Mouse (Mus musculus) embryonic facial prominence, embryonic 11.5 days (tissue): Measurements from ENCODE around the gene Eps8l3. TPM values are rescaled to one million over a fixed set of nuclear protein-coding genes. Genes with fewer than 3 reads are reported as not detected.

Source experiments
- ATAC-seq: fragments of 200-750 bp; cut with Nextera tagmentation; replicated peaks from 2 replicates; pipeline ENCODE4 v1.8.0; 2017; ENCODE audit warnings: low read depth; ENCODE audit not compliant: insufficient number of reproducible peaks, low FRiP score, low TSS enrichment
- DNase-seq: peaks from one replicate; pipeline ENCODE4 v3.0.0-alpha.2; 2015; ENCODE audit warnings: low spot score
- H3K27ac ChIP-seq: fragments of 300-500 bp; sonication (generic); replicated peaks from 2 replicates; pipeline ENCODE4 v1.5.1; 2014; ENCODE audit warnings: mild to moderate bottlenecking, low read depth, low read length, control low read depth
- H3K27me3 ChIP-seq: fragments of 300-500 bp; sonication (generic); 2 replicates; pipeline ENCODE4 v1.6.1; 2014; ENCODE audit warnings: mild to moderate bottlenecking, low read length, moderate library complexity, mixed read lengths; ENCODE audit not compliant: control insufficient read depth, insufficient read depth
- H3K36me3 ChIP-seq: fragments of 300-500 bp; sonication (generic); replicated peaks from 2 replicates; pipeline ENCODE4 v1.6.1; 2014; ENCODE audit warnings: low read depth, mild to moderate bottlenecking, low read length, moderate library complexity, mixed read lengths; ENCODE audit not compliant: control insufficient read depth, insufficient read depth
- H3K4me1 ChIP-seq: fragments of 300-500 bp; sonication (generic); 2 replicates; pipeline ENCODE4 v1.6.1; 2014; ENCODE audit warnings: low read length, mixed read lengths; ENCODE audit not compliant: control insufficient read depth, insufficient read depth
- H3K4me2 ChIP-seq: fragments of 300-500 bp; sonication (generic); 2 replicates; pipeline ENCODE4 v1.6.1; 2014; ENCODE audit warnings: low read depth, mild to moderate bottlenecking, control low read depth, low read length, moderate library complexity
- H3K4me3 ChIP-seq: fragments of 300-500 bp; sonication (generic); 2 replicates; pipeline ENCODE4 v1.5.1; 2014; ENCODE audit warnings: low read depth, low read length, control low read depth
- H3K9ac ChIP-seq: fragments of 300-500 bp; sonication (generic); replicated peaks from 2 replicates; pipeline ENCODE4 v1.6.1; 2014; ENCODE audit warnings: mild to moderate bottlenecking, control low read depth, low read length
- H3K9me3 ChIP-seq: fragments of 300-500 bp; sonication (generic); replicated peaks from 2 replicates; pipeline ENCODE4 v1.6.1; 2016; ENCODE audit warnings: mild to moderate bottlenecking, low read length, inconsistent platforms, mixed read lengths; ENCODE audit not compliant: control insufficient read depth
- WGBS: fragments of 180-500 bp; shearing (Covaris S2); extraction: QIAGEN DNeasy Blood & Tissue Kit; methylation state at CpG from one replicate; pipeline ENCODE4 v1.1.7; 2014; 5-methylcytosine and 5-hydroxymethylcytosine counted together
- polyA plus RNA-seq: library from polyadenylated mRNA; unstranded; fragments of >200 nt; fragmentation: Nextera tagmentation; extraction: Ambion mirVana; gene quantifications from 2 replicates; pipeline ENCODE4 v1.2.1, GENCODE M21; 2014

Eps8l3 gene
- not detected in 2 replicates for polyA plus RNA-seq

DNA sequence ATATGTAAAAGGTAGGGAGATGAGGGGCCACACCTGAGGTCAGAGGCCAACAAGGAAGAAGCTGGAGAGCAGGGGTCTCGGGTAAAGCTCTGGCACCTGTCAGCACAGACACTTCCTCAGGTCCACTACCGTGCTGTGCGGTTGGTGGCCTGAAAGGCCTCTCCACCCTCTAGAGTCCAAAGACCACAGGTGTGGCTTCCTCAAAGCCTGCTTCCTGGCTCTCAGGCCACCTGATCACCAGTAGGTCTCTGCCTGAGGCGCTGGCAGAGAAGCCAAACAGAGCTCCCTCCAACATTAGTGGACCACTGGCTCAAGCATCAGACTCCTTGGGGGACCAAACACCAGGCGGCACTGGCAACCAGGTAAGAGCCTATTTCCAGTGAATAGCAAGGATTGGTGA is at the start of gene Eps8l3:
Eps8l3 (plus strand) TSS at position 225 of the 400 bp plus-strand sequence.
- Histone ChIP-seq H3K9me3 (no peaks in the 10 kb centered on the region), H3K36me3 (no peaks in the 10 kb centered on the region), H3K4me3 (no peak within 1 kb of the TSS), H3K4me1 (no peaks in the 10 kb centered on the region; the same call in 1 of the 2 replicates), H3K4me2 (no peak within 1 kb of the TSS), H3K27ac (no peak within 1 kb of the TSS), H3K9ac (no peak within 1 kb of the TSS), H3K27me3 (no peaks in the 10 kb centered on the region)
- WGBS: 84% methylated on average over 5 of the region's 5 CpGs
- no peak for DNase-seq
- ATAC-seq: no peak

DNA sequence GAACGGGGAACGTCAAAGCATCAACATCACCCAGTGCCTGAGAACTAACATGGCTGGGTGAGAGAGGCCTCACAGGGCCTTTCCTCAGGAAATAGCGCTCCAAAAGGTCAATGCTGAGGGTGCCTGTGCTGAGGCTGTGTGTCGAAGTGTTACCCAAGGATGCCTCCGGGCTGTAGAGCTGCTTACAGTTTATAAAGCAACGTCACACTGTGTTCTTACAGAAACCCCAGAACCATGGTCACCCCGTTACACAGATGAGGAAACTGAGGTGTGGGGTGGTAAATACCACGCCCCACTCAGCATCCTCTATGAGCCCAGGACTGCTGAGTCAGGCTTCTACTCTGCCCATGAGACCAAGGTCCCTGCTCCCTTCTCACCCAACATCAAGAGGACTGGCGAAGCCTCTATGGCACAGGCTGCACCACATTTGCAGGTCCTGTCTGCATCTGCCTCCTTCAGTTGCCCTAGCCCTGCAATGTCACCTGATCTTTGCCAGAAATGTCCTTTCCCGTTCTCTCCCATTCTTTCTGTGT is 49.1 kb upstream of the Eps8l3 start:
- no peaks in the 10 kb centered on the region for H3K4me1 ChIP-seq
- H3K4me3 ChIP-seq: no peak overlapping the region
- H3K36me3 ChIP-seq: no peaks in the 10 kb centered on the region
- no peak overlapping the region for H3K9ac ChIP-seq
- no peak for ATAC-seq
- no peak for DNase-seq
- H3K27me3 ChIP-seq: no peaks in the 10 kb centered on the region
- H3K9me3 ChIP-seq: no peaks in the 10 kb centered on the region
- no peak overlapping the region for H3K4me2 ChIP-seq
- no peak overlapping the region for H3K27ac ChIP-seq
- 81% methylated on average over 10 of the region's 10 CpGs for WGBS

DNA sequence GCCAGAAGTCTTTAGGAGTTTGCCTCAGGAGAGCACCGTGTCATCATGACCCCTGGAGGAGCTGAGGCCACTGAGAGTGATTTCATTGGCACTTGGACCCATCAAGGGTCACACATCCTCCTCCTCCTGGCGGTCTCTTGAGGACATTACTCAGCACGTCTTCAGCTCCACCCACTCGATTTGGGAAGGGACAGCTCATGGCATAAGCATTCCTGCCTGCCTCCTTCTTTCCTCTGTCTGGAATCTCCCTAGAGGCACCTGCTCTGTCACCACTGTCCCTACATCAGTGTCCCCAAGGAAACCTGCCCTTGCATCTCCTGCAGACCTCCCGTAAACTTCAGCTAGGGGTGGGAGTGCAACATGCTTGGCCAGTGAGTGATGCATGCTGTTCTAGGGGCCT is 48.5 kb upstream of the Eps8l3 start:
- Histone ChIP-seq H3K4me2 (no peak overlapping the region), H3K27ac (no peak overlapping the region), H3K4me1 (no peaks in the 10 kb centered on the region; the same call in 1 of the 2 replicates), H3K4me3 (no peak overlapping the region), H3K9ac (no peak overlapping the region), H3K27me3 (no peaks in the 10 kb centered on the region), H3K36me3 (no peaks in the 10 kb centered on the region), H3K9me3 (no peaks in the 10 kb centered on the region)
- WGBS: 56% methylated on average over 5 of the region's 5 CpGs
- DNase-seq: no peak
- ATAC-seq: no peak

DNA sequence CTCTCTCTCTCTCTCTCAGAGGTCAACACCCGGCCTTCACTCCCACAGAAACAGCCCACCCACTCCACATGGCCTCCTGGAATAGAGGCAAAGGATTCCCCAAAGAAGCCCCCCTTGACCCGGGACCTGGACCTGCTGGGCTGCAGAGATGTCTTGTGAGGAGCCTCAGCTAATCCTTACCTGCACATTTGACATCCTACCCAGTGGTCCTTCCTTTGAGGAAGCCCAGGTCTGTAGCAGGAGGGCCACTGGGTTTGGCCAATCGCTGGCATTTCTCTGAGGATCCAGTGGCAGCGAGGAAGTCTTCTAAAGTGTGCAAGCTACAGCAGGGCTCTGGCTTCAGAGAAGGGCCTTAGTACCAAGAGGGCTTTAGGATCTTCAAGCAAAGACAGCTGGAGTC is 48.0 kb upstream of the Eps8l3 start:
- no peak overlapping the region for H3K4me2 ChIP-seq
- DNase-seq (no peak), ATAC-seq (no peak)
- no peaks in the 10 kb centered on the region; the same call in 1 of the 2 replicates for H3K4me1 ChIP-seq
- H3K36me3 ChIP-seq: no peaks in the 10 kb centered on the region
- no peaks in the 10 kb centered on the region for H3K9me3 ChIP-seq
- H3K27me3 ChIP-seq: no peaks in the 10 kb centered on the region
- H3K4me3 ChIP-seq: no peak overlapping the region
- no peak overlapping the region for H3K9ac ChIP-seq
- no peak overlapping the region for H3K27ac ChIP-seq
- WGBS: 76% methylated on average over 4 of the region's 4 CpGs

DNA sequence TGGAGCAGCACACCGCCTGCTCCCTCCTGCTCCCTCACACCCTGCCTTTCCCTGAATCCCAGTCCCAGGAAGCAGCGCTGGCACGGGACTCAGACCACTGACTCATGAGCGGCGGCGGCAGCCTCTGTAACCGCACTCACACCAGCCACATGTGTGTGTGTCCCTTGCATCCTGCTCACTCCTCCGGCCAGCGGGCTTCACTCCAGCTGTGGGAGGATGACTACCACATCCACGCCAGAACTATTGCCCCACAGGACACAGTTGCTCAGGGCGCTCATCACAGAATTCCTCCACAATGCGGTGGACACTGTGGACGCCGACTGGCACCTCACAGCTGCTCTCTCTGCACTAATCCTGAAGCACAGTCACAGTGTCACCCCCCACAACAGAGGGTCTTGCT is 47.4 kb upstream of the Eps8l3 start:
- H3K27me3 ChIP-seq: no peaks in the 10 kb centered on the region
- H3K36me3 ChIP-seq: no peaks in the 10 kb centered on the region
- DNase-seq: no peak
- H3K9me3 ChIP-seq: no peaks in the 10 kb centered on the region
- no peak overlapping the region for H3K4me3 ChIP-seq
- H3K9ac ChIP-seq: no peak overlapping the region
- no peak for ATAC-seq
- H3K27ac ChIP-seq: no peak overlapping the region
- H3K4me1 ChIP-seq: no peaks in the 10 kb centered on the region; the same call in 1 of the 2 replicates
- WGBS: 70% methylated on average over 14 of the region's 14 CpGs
- no peak overlapping the region for H3K4me2 ChIP-seq

DNA sequence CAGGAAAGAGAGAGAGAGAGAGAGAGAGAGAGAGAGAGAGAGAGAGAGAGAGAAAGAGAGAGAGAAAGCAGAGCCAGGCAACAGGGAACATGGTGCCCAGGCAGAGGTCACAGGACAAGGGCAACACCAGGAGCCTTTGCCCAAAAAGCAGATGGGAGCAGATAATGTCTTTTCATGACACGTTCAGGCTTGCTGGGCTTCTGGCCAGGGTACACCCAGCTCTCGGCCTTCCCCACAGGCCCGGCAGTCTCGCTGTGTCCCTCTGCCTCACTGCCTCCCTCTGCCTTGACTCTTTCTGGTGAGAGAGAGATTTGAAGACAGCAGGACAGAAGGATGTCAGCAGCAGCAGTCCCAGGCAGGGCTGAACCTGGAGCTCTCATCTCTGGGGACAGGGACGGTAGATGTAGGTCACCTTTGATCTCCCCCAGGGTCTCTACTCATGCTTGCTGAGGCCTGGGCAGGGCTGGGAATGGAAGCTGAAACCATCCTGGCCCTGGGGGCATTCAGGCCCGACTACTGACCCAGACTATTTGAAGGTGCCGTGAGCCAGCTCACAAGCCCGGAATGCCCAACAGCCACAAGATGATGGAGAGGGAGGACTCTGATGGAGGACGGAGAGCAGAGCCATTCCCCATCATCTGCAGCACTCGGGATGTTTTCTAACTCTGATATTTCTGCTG is 45.0 kb upstream of the Eps8l3 start:
- H3K9me3 ChIP-seq: no peaks in the 10 kb centered on the region

DNA sequence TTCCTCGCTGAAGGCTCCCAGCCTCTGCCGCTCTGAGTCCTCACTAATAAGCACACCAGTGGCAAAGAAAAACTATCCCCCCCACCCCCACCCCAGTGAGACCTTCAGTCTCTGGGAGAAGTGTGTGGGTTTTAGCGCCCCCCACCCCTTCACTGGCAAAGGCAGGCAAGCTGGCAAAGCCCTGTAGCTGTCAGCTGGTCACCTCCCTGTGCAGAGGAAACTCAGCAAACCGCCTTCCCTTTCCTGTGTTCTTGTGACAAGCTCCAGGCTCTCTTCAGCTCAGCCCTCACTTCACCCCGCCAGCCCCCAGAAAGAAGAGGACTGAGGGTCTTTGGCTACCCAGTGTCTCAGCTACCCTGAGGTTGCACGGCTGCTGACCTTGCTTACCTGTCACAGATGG is 44.4 kb upstream of the Eps8l3 start:
- H3K9ac ChIP-seq: no peak overlapping the region
- H3K4me1 ChIP-seq: no peaks in the 10 kb centered on the region; the same call in 1 of the 2 replicates
- H3K9me3 ChIP-seq: no peaks in the 10 kb centered on the region
- H3K27me3 ChIP-seq: no peaks in the 10 kb centered on the region
- WGBS: 63% methylated on average over 6 of the region's 6 CpGs
- no peaks in the 10 kb centered on the region for H3K36me3 ChIP-seq
- H3K4me2 ChIP-seq: no peak overlapping the region
- ATAC-seq (no peak), DNase-seq (no peak)
- H3K4me3 ChIP-seq: no peak overlapping the region
- H3K27ac ChIP-seq: no peak overlapping the region

More for the DNA sequence above, 45.0 kb upstream of the Eps8l3 start:
- Histone ChIP-seq H3K27ac (no peak overlapping the region), H3K4me3 (no peak overlapping the region), H3K36me3 (no peaks in the 10 kb centered on the region), H3K4me2 (no peak overlapping the region), H3K9ac (no peak overlapping the region), H3K27me3 (no peaks in the 10 kb centered on the region), H3K4me1 (no peaks in the 10 kb centered on the region; the same call in 1 of the 2 replicates)
- ATAC-seq (0 out of 2 replicates have a peak, but pooled peaks have one; percentile 35), DNase-seq (no peak)
- 51% methylated on average over 10 of the region's 10 CpGs for WGBS

DNA sequence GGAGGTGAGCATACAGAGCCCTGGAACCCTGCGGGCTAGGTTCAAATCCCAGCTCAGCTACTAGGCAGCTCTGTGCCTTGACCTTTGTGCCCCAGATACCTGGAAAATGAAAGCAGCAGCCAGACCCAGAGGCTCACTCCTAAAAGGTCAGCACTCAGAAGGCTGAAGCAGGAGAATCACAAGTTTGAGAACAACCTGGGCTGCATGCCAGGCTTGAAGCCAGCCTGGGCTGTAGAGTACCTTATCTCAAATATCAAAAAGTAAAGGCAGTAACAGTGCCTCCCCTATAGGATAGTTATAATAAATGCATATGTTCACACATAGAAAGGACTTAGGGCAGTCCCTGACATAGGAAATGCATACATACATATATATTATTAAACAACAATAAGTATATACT is 43.7 kb upstream of the Eps8l3 start:
- Histone ChIP-seq H3K4me3 (no peak overlapping the region), H3K27me3 (no peaks in the 10 kb centered on the region), H3K9me3 (no peaks in the 10 kb centered on the region), H3K9ac (no peak overlapping the region), H3K4me1 (no peaks in the 10 kb centered on the region; the same call in 1 of the 2 replicates), H3K27ac (no peak overlapping the region), H3K36me3 (no peaks in the 10 kb centered on the region), H3K4me2 (no peak overlapping the region)
- WGBS: 88% methylated on average over 1 of the region's 1 CpGs
- no peak for ATAC-seq
- no peak for DNase-seq
